Mouse (Mus musculus) mouse embryonic stem cell (cell line): ENCODE data around the gene Bard1.

Source experiments
- in situ Hi-C, 2 experiments: fragments of 300-500 bp; cut with MboI; formaldehyde crosslinking; loops; 1 replicate in 1 of 2; 3 replicates in 1 of 2; pipeline ENCODE4 v1.14.3; 2019 to 2020; ENCODE audit warnings: low sequenced_read_pairs in 2 of 2, low pct_unique_long_range_greater_than_20kb in 1 of 2, mixed read lengths in 1 of 2; ENCODE audit not compliant: unreplicated experiment in 1 of 2

Gene Bard1

GRCm38 (mm10) chr1:71056143-71056542 is 46.8 kb downstream of the Bard1 start:
- in situ Hi-C loops, result no loop called here

GRCm38 (mm10) chr1:71055454-71055853 is 47.5 kb downstream of the Bard1 start:
- in situ Hi-C loops, result no loop called here

- in situ Hi-C loops, result no loop called here
Observed at GRCm38 (mm10) chr1:71052756-71053155, 50.2 kb downstream of the Bard1 start.

- in situ Hi-C loops, result no loop called here
Observed at GRCm38 (mm10) chr1:71052252-71052651, 50.7 kb downstream of the Bard1 start.

- in situ Hi-C loops, result no loop called here
Observed at GRCm38 (mm10) chr1:71045141-71045540, 57.8 kb downstream of the Bard1 start.

- in situ Hi-C loops, result no loop called here
Observed at GRCm38 (mm10) chr1:71043951-71044350, 59.0 kb downstream of the Bard1 start.

- in situ Hi-C loops, result no loop called here
Observed at GRCm38 (mm10) chr1:71036999-71037398, 65.9 kb downstream of the Bard1 start.

- in situ Hi-C loops, result no loop called here
Observed at GRCm38 (mm10) chr1:71035565-71035964, 67.4 kb downstream of the Bard1 start.

- in situ Hi-C loops, result no loop called here
Observed at GRCm38 (mm10) chr1:71022766-71023165, 80.2 kb downstream of the Bard1 start.

GRCm38 (mm10) chr1:71014345-71014744 is 88.6 kb downstream of the Bard1 start:
- in situ Hi-C loops, result no loop called here

- in situ Hi-C loops, result no loop called here
Observed at GRCm38 (mm10) chr1:71005998-71006397, 96.9 kb downstream of the Bard1 start.

GRCm38 (mm10) chr1:71004177-71004576 is 98.8 kb downstream of the Bard1 start:
- in situ Hi-C loops, result no loop called here

- in situ Hi-C loops, result no loop called here
Observed at GRCm38 (mm10) chr1:71003741-71004140, 99.2 kb downstream of the Bard1 start.

GRCm38 (mm10) chr1:70997377-70997993 is 105.5 kb downstream of the Bard1 start:
- in situ Hi-C loops, result no loop called here

- in situ Hi-C loops, result no loop called here
Observed at GRCm38 (mm10) chr1:70996766-70997165, 106.2 kb downstream of the Bard1 start.
